Mouse (Mus musculus): ENCODE data around the gene OR5BS1P.

- TF ChIP-seq CTCF (IDR thresholded peaks at IDR 0.05; ENCODE audit: low read depth, low read length) (no peak), POLR2A (IDR thresholded peaks at IDR 0.05; ENCODE audit: extremely low read depth, insufficient read depth, low read length) (no peak)
These were observed 6.6 kb downstream of the OR5BS1P start for GRCm38 (mm10) chr15:98476281-98476680.

All from liver, adult 2 months (tissue).